Mouse (Mus musculus): ENCODE results near the gene Ptpn23.
A peak's percentile ranks its signal among the peaks of the same experiment; 100 is the strongest.
"Not testable (repeated sequence)": the region's sequence is repeated elsewhere in the genome, so short reads cannot be mapped to it uniquely, and the experiment has no call there.

Ptpn23 gene

DNA sequence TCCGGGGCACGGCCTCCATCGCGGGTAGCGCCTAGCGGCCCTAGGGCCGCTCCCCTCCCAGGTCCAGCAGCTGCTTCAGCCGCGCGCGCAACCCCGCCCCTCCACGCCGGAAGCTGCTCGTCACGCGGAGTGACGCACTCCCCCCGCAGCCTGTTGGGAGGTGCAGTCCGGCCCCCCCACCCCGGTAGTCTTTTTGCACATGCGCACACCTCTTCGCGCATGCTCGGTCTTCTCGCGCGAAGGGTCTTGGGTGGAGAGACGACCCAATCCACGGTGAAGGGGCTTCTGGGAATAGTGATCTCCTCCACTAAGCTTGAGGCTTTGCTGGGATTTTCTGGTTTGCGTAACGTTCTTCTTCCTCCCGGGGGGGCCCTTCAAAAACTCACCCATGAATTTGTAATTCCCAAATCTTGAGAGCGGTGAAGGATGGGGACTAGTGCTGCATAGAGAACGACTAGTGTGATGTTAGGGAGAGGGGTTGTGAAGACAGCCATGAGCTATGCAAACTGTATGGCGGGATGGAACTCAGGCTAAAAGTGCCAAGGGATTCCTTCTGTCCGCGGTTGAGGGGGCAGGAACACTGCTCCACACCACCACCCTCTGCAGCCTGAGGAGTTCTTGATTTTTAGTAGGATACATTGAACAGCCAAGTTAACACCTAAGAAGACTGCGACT lies at the start of gene Ptpn23:
TSS of gene Ptpn23 (minus strand) at position 115 of the 675 bp plus-strand sequence.
- peak; percentile 96 for DNase-seq

DNA sequence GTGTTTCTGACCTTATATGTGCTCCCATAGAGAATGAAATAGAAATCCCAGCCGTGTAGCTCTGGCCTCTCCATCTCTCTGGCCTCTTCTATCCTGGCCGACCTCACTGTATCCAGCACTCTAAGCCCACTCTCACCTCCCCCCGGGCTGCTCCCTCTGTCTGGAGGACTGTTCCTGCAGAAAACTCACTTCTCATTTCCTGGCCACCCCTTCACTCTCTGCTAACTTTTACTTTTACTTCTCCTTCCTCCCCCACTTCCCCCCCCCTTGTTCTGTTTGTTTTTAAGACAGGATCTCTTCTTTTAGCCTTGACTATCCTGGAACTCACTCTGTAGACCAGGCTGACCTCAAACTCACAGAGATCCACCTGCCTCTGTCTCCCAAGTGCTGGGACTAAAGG lies 44.5 kb upstream of the Ptpn23 start:
- no peak for DNase-seq

DNA sequence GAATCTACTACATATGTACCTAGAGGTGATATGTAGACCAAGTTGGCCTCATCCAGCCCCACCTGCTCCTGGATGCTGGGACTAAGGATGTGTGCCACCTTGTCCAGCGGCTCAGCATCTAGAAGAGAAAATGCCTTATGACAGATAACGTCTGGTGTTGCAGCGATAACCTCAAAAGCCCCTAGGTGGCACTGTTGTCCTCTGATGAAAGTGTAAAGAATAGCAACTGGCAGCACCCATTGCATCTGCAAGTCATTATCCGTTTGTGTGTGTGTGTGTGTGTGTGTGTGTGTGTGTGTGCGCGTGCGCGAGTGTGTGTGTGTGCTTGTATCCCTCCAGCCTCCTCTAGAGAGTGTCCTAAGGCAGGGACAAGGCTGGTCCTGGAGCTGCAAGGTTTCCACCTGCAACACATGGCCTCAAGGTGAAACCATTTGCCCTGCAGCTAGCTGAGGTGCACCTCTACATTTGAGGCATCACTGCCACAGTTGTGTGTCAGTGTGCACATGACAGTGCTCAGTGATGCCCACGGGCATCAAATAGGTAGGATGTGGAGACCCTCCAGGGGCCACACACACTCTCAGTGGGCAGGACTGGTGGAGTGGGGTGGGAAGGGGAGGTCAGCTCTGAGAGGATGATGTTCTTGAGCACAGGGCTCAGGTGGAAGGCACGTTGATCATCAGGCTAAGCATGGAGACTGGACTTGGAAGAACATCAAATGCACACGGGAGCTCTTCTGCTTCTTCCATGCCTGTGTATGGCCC lies 41.0 kb upstream of the Ptpn23 start:
- DNase-seq: peak; percentile 90

DNA sequence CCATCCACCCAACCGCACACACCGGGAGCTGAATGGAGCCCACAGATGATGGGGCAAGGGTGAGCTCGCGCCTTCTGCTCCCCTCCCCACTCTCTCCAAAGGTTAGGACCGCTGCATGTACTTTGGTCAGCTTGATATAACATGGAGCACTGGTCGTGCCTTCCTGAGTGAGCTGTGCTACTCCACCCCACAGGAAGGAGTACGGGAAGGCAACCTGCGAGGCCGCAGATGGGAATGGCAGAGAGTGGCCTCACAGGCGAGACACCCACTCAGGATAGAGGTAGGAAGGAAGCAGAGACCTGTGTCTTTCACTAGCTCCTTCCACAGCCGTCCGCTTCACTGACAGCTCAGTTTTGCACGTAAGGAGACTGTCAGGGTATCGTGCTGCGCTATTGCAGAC lies 40.3 kb upstream of the Ptpn23 start:
- no peak for DNase-seq

DNA sequence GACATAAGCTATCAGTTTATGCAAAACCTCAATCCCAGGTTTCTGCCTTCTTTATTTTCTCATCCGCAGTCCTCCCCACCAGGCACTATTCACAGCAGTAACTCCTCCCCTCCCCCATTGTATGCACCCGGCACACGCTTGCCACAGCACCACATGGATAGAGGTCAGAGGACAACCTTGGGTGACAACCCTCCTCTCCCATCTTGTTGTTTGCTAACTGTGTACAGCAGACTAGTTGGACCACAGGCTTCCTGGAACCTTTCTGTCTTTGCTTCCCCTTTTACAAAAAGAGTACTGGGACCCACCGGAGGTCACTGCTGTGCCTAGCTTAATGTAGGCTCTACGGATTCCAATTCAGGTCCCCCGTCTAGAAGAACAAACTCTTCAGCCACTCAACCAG lies 32.5 kb upstream of the Ptpn23 start:
- DNase-seq: no peak

DNA sequence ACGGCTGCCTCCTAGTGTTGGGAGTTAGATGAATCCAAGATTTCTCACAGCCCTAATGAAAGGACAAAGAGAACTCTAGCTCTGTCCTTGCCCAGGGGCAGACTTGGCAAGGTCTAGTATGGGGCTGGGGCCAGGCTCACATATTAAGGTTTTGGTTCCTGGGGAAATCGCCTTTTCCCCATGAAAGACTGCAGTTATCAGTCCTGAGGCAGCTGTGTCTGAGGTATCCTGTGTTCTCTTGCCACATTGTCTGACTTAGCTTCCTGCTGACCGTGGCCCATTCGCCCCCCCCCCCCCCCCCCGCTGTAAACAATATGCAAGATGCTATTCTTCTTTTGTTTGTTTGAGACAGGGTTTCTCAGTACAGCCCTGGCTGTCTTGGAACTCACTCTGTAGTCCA lies 32.0 kb upstream of the Ptpn23 start:
- DNase-seq: peak; percentile 35

DNA sequence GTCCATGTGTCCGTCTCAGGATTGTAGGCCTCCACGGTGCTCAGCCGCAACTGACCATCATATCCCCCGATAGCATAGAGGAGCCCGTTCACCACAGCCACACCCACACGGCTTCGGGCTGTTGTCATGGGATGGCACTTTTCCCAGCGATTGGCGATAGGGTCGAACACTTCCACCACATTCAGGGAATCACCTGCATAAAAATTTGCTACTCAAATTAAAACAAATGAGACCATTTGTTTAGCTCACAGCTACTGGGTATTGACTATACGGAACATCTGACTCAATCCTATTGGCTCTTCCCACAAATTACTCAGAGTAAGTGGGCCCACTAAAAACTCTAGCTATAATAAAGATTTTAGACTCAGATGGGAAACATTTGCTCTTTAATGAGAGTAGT lies 28.0 kb upstream of the Ptpn23 start:
- no peak for DNase-seq

DNA sequence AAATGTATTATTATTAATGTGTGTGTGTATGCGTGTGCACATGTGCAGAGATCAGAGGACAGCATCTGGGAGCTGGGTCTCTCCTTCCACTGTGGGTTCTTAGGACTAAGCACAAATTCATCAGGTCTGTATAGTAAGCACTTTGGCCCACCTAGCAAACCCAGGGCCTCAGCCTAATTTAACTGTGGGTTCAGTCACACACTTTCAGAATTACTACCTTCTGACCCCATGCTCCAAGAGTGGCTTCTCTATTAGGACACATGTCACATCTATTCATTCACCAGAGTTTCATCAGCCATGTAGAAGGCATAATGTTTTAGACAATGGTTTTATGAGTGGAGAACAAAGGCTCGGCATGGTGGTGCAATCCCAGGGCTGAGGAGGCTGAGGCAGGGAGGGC lies 25.0 kb upstream of the Ptpn23 start:
- no peak for DNase-seq

DNA sequence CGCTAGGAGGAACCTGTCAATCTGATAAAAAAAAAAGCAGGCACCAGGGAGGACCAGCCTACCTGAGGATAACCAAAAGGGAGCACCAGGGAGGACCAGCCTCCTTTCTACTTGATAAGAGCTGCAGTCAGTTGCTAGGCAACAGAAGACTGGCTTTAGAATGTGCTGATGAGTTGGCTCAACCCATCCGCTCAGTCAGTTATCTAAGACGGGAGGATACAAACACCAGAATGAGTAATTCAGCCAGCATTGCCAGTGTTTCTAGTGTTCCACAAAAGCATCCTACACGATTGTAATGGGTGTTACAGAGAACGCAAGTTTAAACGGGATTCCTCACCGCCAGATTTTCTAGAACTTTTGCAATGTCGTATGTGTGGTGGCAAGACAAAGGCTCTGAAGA lies 23.2 kb upstream of the Ptpn23 start:
- DNase-seq: no peak

DNA sequence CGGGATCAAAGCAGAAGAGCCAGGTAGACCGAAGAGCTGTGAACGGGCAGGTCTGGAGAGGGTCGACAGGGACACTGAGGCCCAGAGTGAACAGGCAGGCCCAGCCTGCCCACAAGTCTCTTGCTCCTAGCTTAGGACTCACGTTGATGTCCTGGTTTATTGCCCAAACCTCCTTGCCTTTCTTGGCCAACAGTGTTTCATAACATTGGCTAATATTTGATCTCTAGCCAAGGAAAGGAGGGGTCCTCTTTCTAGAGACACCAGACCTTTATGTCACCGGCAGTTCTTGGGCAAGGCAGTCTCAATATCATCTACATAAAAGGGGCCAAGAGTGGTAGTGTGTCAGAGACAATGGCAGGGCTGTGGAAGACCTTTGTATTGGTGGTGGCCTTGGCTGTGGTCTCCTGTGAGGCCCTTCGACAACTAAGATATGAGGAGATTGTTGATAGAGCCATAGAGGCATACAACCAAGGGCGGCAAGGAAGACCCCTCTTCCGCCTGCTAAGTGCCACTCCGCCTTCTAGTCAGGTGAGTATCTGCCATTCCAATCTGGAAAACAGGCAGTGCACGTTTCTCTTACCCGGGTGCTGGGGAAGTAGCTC lies 11.6 kb upstream of the Ptpn23 start, which contains the start of gene Ngp:
TSS of gene Ngp (plus strand) at position 237 of the 602 bp plus-strand sequence.
- DNase-seq: no peak

DNA sequence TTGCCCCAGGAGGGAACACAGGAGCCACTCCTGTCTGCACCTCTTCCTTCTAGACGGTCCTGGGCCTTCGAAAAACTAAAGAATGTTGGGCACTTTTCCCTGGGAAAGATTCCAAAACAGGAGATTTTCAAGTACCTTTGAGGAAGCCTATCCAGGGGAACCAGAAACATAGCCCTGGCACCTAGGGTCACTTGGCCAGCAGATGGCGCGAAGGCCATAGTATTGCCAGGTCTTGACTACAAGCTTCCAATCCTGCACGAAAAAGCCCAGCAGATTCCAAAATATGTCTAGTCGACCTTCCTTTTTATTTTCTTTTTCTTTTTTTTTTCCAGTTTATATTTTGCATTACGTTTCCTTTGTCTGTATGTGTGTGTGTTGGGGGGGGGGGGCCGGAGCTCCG lies 5.8 kb upstream of the Ptpn23 start:
- peak; percentile 94 for DNase-seq

DNA sequence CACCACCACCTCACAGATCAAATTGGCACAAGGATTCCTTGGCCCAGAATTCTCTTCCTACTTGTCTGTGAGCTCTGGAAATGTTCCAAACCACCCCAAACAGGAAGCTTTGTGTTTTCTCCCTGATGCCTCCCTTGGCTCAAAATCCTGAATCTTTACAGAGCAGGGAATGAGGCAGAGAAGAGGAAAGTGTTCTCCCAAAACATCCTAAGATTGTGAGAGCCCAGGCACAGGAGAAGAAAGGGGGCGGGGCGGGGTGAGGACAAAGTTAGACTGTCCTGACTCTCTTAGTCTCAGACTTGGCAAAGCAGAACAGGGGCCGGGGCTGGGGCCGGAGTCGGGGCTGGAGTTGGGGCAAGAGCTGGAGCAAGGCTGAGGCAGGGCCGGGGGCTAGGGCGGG lies 4.9 kb upstream of the Ptpn23 start:
- peak; percentile 73 for DNase-seq

DNA sequence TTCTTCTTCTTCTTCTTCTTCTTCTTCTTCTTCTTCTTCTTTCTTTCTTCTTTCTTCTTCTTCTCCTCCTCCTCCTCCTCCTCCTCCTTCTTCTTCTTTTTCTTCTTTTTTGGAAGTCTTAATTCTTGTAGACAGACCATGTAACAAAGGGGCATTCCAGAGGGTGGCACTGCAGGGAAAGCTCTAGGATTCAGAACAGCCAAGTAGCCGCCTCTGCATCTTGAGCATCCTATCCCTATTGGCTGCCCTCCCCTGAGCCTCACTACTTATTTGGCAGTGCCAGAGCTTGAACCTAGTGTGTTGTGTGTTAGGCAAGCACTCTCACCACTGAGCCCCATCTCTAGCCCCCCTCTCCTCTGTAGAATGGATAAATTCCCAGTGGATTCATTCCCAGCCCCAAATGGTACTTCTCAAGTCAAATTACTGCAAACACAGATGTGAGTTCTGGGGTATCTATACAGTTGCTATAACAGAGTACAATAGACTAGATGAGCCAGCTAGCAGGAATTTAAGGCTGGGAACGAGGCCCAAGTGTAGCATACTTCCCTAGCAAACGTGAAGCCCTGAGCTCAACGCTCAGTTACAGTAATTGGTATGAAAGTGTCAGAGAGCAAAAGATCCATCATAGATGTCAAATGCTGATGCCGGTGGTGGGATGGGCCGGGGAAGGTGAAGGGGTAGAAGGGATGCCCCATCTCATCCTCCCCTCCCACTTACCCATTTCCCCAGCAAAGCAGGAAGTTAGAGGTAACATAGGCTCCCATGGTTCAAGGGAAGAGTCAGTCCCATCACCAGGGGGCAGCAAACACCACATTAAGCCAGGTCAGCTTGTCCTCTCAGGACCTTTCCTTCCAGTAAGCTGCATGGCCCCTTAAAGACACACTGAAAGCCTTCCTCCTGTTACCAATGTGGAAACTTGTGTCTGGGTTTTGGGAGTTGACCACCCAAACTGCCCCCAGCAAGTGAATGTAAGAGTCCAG lies 3.2 kb upstream of the Ptpn23 start:
- DNase-seq: peak; percentile 96

DNA sequence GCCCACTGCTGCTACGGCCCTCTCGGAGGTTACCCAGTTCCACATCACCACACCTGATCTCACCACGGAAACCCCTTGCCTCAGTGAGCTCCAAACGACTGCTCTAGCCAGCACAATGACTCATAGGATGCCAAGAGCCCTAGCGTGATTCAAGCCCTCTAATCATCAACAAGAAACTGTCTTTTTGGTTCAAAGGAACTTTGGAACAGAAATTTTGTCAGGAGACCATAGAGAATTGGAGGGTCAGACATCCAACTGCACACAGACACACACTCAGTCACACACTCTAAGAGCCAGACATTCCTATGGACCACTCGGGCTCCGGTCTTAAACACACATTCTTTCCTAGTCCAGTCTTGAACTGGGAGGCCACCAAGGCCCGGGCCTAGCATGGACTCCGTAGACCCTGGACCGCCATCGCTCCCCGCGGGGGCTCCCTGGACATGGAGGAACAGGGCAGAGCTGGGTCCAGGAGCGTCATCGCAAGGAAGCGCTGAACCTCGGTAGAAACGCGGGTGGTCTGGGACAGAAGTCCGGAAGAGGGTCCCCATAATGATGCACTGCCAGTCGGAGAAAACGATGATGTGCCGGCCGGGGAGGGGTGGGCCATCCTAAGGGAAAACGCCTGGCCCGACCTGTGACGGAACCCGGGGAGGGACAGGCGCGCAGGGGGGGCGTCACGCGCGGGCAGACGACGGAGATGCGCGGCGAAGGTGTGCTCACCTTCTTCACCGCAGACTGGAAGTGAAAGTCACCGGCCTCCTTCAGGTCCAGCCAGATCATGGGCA lies 508 bp downstream of the Ptpn23 start:
- peak; percentile 11 for DNase-seq

DNA sequence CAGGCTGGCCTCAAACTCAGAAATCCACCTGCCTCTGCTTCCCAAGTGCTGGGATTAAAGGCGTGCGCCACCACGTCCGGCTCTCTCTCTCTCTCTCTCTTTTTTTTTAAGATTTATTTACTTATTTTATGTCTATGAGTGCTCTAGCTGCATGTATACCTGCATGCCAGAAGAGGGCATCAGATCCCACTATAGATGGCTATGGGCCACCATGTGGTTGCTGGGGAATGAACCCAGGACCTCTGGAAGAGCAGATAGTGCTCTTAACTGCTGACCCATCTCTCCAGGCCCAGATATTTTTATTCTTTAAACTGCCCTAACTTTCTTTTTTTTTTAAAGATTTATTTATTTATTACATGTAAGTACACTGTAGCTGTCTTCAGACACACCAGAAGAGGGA lies 4.8 kb downstream of the Ptpn23 start:
- DNase-seq: not testable (repeated sequence)

DNA sequence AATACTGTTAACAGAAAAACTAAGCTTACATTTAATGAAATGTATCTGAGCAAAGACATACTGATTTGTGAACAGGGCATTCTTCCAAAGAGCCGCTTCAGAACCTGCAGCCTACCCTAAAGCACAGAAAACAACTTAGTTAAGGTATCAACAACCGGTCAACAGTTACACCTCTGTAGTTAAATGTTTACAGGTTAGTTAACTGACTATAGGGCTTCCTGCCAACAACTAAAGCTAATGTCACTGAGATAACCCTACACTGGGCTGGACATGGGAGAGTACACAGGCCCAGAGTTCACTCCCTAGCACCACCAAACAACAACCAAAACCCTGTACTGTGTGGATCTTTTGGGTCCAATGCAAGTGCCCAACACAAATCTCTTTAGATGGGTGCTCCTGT lies 5.3 kb downstream of the Ptpn23 start:
- no peak for DNase-seq

DNA sequence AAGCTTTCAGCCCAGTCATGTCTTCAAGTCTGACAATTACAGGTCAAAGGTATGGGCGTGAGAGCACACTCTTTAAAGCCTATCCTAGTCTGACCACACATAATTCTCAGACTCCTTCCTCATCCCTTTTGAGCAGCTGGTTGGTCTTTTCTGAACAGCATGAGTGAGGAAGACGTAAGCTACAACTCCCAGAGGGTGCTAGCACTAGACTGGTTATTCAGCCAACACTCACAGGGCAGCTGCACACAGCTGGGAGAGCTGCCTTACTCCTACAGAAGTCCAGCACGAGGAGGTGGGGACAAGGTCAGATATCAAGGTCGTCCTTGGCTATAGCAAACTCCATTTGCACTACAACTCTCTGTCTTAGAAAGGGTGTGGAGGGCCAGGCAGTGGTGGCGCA lies 7.4 kb downstream of the Ptpn23 start:
- DNase-seq: peak; percentile 39

DNA sequence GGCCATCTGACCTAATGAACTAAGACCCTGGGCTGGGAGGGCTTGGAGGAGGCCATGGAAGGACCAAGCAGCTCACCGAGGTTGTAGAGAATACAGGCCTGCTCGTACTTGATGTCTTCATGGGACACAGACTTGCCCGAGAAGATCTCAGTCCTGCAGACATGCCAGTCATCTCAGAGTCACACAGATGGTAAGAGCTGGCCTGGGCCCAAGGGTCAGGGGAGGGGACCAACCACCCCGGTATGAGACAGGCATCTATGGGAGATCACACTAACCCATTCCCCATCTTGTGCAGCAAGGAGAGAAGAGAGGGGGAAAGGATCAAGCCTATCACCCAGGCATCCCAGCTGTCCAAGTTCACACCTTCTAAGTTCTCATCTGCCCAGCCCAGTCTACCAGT lies 14.7 kb downstream of the Ptpn23 start:
- DNase-seq: no peak

DNA sequence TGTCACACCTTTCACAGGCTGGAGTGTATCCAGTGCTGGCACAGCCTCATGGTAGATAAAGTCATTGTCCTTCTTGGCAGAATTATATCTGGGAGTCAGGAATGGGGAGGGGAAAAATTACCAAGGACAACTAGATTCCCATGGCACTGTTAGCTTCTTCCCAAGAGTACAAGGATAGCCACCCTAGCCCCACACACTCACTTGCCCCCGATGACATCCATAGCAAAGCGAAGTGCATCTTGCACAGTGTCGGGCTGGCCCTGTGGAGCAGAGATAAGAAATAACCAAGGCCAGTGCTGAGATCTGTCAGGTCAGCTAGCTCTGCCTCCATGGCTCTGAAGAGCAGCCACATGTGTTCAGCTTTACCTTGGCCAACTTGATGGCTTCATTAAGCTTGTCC lies 17.2 kb downstream of the Ptpn23 start:
- DNase-seq: no peak

DNA sequence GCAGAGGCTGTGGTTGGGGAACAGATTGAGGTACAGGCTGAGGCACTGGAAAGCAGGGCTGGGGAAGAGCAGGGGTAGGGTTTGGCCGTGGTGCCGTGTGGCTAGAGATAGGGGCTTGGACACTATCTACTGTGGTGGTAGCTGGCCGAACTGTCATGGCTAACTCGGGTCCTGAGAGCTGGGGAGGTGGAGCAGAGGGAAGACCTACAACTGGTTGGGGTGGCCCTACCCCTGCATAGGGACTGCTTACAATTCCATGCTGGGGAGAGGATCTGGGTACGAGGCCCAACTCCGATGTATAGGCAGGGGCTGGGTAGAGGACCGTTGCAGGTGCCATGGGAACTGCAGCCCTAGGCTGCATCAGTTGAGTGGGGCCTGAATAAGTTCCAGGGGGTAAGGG lies 20.0 kb downstream of the Ptpn23 start:
- DNase-seq: no peak

DNA sequence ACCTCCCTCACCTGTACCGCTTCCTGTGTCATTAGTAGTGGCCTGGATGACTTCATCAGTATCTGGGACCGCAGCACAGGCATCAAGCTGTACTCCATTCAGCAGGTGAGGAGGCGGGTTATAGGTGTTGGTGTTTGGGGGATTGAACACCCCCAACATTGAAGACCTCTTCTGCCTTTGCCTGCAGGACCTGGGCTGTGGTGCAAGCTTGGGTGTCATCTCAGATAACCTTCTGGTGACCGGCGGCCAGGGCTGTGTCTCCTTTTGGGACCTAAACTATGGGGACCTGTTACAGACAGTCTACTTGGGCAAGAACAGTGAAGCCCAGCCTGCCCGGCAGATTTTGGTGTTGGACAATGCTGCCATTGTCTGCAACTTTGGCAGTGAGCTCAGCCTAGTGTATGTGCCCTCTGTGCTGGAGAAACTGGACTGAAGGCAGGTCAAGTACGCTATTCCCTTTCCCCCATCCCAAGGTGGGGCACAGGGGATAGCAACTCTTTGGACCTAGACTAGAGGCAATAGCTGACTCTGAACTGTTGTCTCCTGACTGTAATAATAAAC lies 23.6 kb downstream of the Ptpn23 start:
- no peak for DNase-seq

DNA sequence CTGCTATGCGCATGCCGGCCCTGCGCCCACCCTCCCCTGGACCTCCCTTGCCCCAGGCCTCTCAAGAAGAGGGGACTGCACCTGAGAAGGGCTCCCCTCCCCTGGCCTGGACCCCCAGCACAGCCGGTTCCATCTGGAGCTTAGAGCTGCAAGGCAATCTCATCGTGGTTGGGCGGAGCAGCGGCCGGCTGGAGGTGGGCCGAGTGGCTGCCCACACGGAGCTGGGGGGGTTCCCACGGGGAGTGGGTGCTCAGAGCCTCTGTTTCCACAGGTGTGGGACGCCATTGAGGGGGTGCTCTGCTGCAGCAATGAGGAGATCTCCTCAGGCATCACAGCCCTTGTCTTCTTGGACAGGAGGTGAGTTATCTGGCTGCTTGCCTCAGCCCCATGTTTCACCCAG lies 26.7 kb downstream of the Ptpn23 start:
- no peak for DNase-seq

All from lung, postnatal 36 days (tissue).